Mouse (Mus musculus): Measurements from ENCODE around the gene Dnah8.

DNA sequence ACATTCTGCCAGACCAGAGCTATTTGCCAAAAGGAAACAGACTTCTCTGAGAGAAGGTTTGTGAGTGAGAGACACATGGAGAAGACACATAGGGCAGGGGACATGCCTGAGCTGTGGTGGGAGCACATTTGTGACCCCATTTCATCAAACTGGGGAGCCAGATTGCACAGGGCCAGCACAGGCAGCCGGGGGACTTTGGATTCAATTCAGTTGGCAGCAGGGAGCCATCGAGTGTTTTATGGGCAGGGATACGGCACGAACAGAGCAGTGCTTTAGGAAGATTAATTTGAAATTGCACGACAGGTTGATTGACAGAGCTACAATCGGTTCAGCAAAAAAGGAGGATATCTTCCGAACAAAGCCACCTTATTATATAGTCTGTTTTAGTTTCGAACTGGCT lies 180.8 kb downstream of the Dnah8 start:
- TF ChIP-seq KAT2A (conservative IDR thresholded peaks at IDR 0.05; ENCODE audit: low read depth, low read length) (no peak), TCF12 (IDR thresholded peaks at IDR 0.05; ENCODE audit: low read depth, low read length) (no peak), ZC3H11A (IDR thresholded peaks at IDR 0.05; ENCODE audit: low read depth, low read length) (no peak), USF1 (IDR thresholded peaks at IDR 0.05; ENCODE audit: low read depth, low read length) (no peak), MAX (IDR thresholded peaks at IDR 0.05; ENCODE audit: low read length) (no peak), RAD21 (IDR thresholded peaks at IDR 0.05; ENCODE audit: low read depth, low read length) (no peak), CTCF (IDR thresholded peaks at IDR 0.05 in 2 of 3, conservative IDR thresholded peaks at IDR 0.05 in 1 of 3; ENCODE audit: control insufficient read depth in 1 of 3, insufficient read depth in 1 of 3, low read depth in 2 of 3, low read length in 3 of 3, poor library complexity in 1 of 3, severe bottlenecking in 1 of 3) (no peak), POLR2AphosphoS2 (IDR thresholded peaks at IDR 0.05; ENCODE audit: low read length) (no peak), POLR2A (IDR thresholded peaks at IDR 0.05; ENCODE audit: control insufficient read depth in 1 of 2, insufficient read depth in 1 of 2, low read depth in 1 of 2, low read length in 2 of 2, poor library complexity in 1 of 2) (no peak), EP300 (IDR thresholded peaks at IDR 0.05; ENCODE audit: low read depth in 1 of 2, low read length in 2 of 2) (no peak), ZNF384 (IDR thresholded peaks at IDR 0.05; ENCODE audit: low read depth, low read length) (no peak), MAFK (IDR thresholded peaks at IDR 0.05; ENCODE audit: borderline replicate concordance, low read depth, low read length) (no peak)

Measured in MEL (cell line).